Mouse (Mus musculus) ES-Bruce4 (cell line): ENCODE results near the gene Ifitm1. TPM values are rescaled to one million over a fixed set of nuclear protein-coding genes. Genes with fewer than 3 reads are reported as not detected.

Experiments used
- H3K27ac ChIP-seq: 2 replicates; pipeline ENCODE4 v1.5.1; 2012; ENCODE audit warnings: low read length, inconsistent platforms; ENCODE audit not compliant: insufficient read depth
- H3K27me3 ChIP-seq: 2 replicates; pipeline ENCODE4 v1.6.1; 2012; ENCODE audit warnings: mild to moderate bottlenecking, low read length, inconsistent platforms; ENCODE audit not compliant: control insufficient read depth, poor library complexity, insufficient read depth, severe bottlenecking
- H3K36me3 ChIP-seq: 2 replicates; pipeline ENCODE4 v1.6.1; 2012; ENCODE audit warnings: inconsistent platforms, mild to moderate bottlenecking, low read length, moderate library complexity; ENCODE audit not compliant: control insufficient read depth, poor library complexity, insufficient read depth, severe bottlenecking
- H3K4me1 ChIP-seq: one replicate; pipeline ENCODE4 v1.8.1; 2011; ENCODE audit warnings: low read length; ENCODE audit not compliant: control insufficient read depth, insufficient read depth
- H3K4me3 ChIP-seq: 2 replicates; pipeline ENCODE4 v1.5.1; 2011; ENCODE audit warnings: low read depth, mild to moderate bottlenecking, low read length
- H3K9ac ChIP-seq: 2 replicates; pipeline ENCODE4 v1.6.1; 2012; ENCODE audit warnings: low read depth, mild to moderate bottlenecking, inconsistent platforms; ENCODE audit not compliant: poor library complexity, severe bottlenecking
- H3K9me3 ChIP-seq: replicated peaks from 2 replicates; pipeline ENCODE4 v1.6.1; 2012; ENCODE audit warnings: mild to moderate bottlenecking, low read length, inconsistent platforms; ENCODE audit not compliant: control insufficient read depth, poor library complexity, insufficient read depth, severe bottlenecking
- CTCF ChIP-seq: IDR thresholded peaks from one replicate; pipeline ENCODE4 v1.8.1; 2011; ENCODE audit warnings: low read depth, low read length
- EP300 ChIP-seq: IDR thresholded peaks from 2 replicates; pipeline ENCODE4 v1.6.1; 2011; ENCODE audit warnings: low read depth, low read length; ENCODE audit not compliant: insufficient read depth
- POLR2A ChIP-seq: IDR thresholded peaks from one replicate; pipeline ENCODE4 v1.8.1; 2011; ENCODE audit warnings: low read length; ENCODE audit not compliant: insufficient read depth
- polyA plus RNA-seq: library from polyadenylated mRNA; stranded (reverse); fragments of >200 nt; gene quantifications from 2 replicates; pipeline ENCODE4 v1.2.4, GENCODE M21; 2011; ENCODE audit warnings: low read depth; ENCODE audit not compliant: missing spikeins, insufficient read depth, insufficient read length

The Ifitm1 gene
- polyA plus RNA-seq, 1 experiment, result 501 TPM

- Histone ChIP-seq H3K4me1 (no peaks in the 10 kb centered on the region), H3K36me3 (no peaks in the 10 kb centered on the region), H3K9ac (no peak overlapping the region), H3K27me3 (no peaks in the 10 kb centered on the region), H3K27ac (no peak overlapping the region), H3K9me3 (no peaks in the 10 kb centered on the region), H3K4me3 (no peak overlapping the region)
- TF ChIP-seq CTCF, result no peak
- TF ChIP-seq EP300, result no peak
- no peak for TF ChIP-seq POLR2A
Measured at GRCm38 (mm10) chr7:141019028-141019427, 52.0 kb downstream of the Ifitm1 start.

Other genes with a start within 250 kb of the Ifitm1 start
- gene Cyp2e1, start 203.5 kb upstream of the Ifitm1 start, polyA plus RNA-seq, result not detected in 2 replicates
- 3.7 and 3.9 TPM in 2 replicates for gene Syce1, start 179.4 kb upstream of the Ifitm1 start, polyA plus RNA-seq
- gene Zfp941, start 145.0 kb upstream of the Ifitm1 start, polyA plus RNA-seq, result 14.5 and 23.4 TPM in 2 replicates
- gene Urah, start 132.2 kb upstream of the Ifitm1 start, polyA plus RNA-seq, result 13.1 and 15.2 TPM in 2 replicates
- not detected in 2 replicates for gene Scgb1c1, start 121.7 kb upstream of the Ifitm1 start, polyA plus RNA-seq
- not detected in 2 replicates for gene Odf3, start 119.4 kb upstream of the Ifitm1 start, polyA plus RNA-seq
- gene Gm45785, start 110.9 kb upstream of the Ifitm1 start, polyA plus RNA-seq, result not detected in 2 replicates
- gene Ric8a, start 110.3 kb upstream of the Ifitm1 start, polyA plus RNA-seq, result 23.3 and 26.3 TPM in 2 replicates
- 14.0 and 18.3 TPM in 2 replicates for gene Bet1l, start 109.6 kb upstream of the Ifitm1 start, polyA plus RNA-seq
- 246 and 251 TPM in 2 replicates for gene Psmd13, start 85.3 kb upstream of the Ifitm1 start, polyA plus RNA-seq
- 17.4 and 17.9 TPM in 2 replicates for gene Sirt3, start 84.9 kb upstream of the Ifitm1 start, polyA plus RNA-seq
- gene Cox8b, start 66.8 kb upstream of the Ifitm1 start, polyA plus RNA-seq, result not detected in 2 replicates
- not detected in 2 replicates for gene Nlrp6, start 46.3 kb upstream of the Ifitm1 start, polyA plus RNA-seq
- 9.4 and 9.7 TPM in 2 replicates for gene Pgghg, start 25.8 kb upstream of the Ifitm1 start, polyA plus RNA-seq
- gene Ifitm5, start 16.9 kb upstream of the Ifitm1 start, polyA plus RNA-seq, result 1.8 and 3.9 TPM in 2 replicates
- 3.1 TPM in 1 of 2 replicates, not detected in the other for gene Gm45717, start 11.3 kb upstream of the Ifitm1 start, polyA plus RNA-seq
- gene Ifitm2, start 11.2 kb upstream of the Ifitm1 start, polyA plus RNA-seq, result 720 and 786 TPM in 2 replicates
- 410 and 433 TPM in 2 replicates for gene Ifitm3, start 43.5 kb downstream of the Ifitm1 start, polyA plus RNA-seq
- gene Ifitm6, start 50.7 kb downstream of the Ifitm1 start, polyA plus RNA-seq, result not detected in 2 replicates
- not detected in 2 replicates for gene Gm17387, start 61.9 kb downstream of the Ifitm1 start, polyA plus RNA-seq
- gene B4galnt4, start 93.9 kb downstream of the Ifitm1 start, polyA plus RNA-seq, result 18.3 and 22.2 TPM in 2 replicates
- gene Pkp3, start 111.0 kb downstream of the Ifitm1 start, polyA plus RNA-seq, result 19.6 and 22.0 TPM in 2 replicates
- gene Sigirr, start 133.4 kb downstream of the Ifitm1 start, polyA plus RNA-seq, result 15.4 and 23.2 TPM in 2 replicates
- 19.1 and 22.1 TPM in 2 replicates for gene Ano9, start 150.6 kb downstream of the Ifitm1 start, polyA plus RNA-seq
- gene Ptdss2, start 155.2 kb downstream of the Ifitm1 start, polyA plus RNA-seq, result 42.5 and 55.3 TPM in 2 replicates
- 44.8 and 48.5 TPM in 2 replicates for gene Rnh1, start 205.6 kb downstream of the Ifitm1 start, polyA plus RNA-seq
- gene Hras, start 226.8 kb downstream of the Ifitm1 start, polyA plus RNA-seq, result 50.5 and 51.8 TPM in 2 replicates
- gene Lrrc56, start 226.9 kb downstream of the Ifitm1 start, polyA plus RNA-seq, result 3.3 and 3.4 TPM in 2 replicates
- gene Lmntd2, start 246.9 kb downstream of the Ifitm1 start, polyA plus RNA-seq, result 5.9 and 6.6 TPM in 2 replicates
- 29.6 and 36.3 TPM in 2 replicates for gene Rassf7, start 248.6 kb downstream of the Ifitm1 start, polyA plus RNA-seq